Mouse (Mus musculus): Measurements from ENCODE around the gene Sez6l. TPM values are rescaled to one million over a fixed set of nuclear protein-coding genes. Genes with fewer than 3 reads are reported as not detected.

Gene Sez6l
- 0.37 TPM for polyA plus RNA-seq (2014; fragmentation: Illumina TruSeq; extraction: RNeasy Lipid Tissue Mini Kit (QIAGEN cat#74804); ENCODE audit: low replicate concordance)

GRCm38 (mm10) chr5:112576993-112577670, at the start of gene Sez6l:
Gene Sez6l, minus strand, starts transcription at chr5:112577185.

GRCm38 (mm10) chr5:112448747-112449440, 128.1 kb downstream of the Sez6l start, which contains the start of gene Gm6588:
Gene Gm6588, plus strand, starts transcription at chr5:112449426.

GRCm38 (mm10) chr5:112394779-112395443, 182.1 kb downstream of the Sez6l start, which contains the start of gene Asphd2:
Gene Asphd2, minus strand, starts transcription at chr5:112394866.

Other genes with a start within 250 kb of the Sez6l start
- 0.59 TPM for gene Srrd, start 234.1 kb downstream of the Sez6l start, polyA plus RNA-seq (2014; fragmentation: Illumina TruSeq; extraction: RNeasy Lipid Tissue Mini Kit (QIAGEN cat#74804); ENCODE audit: low replicate concordance)
- 17.8 TPM for gene Hps4, start 234.1 kb downstream of the Sez6l start, polyA plus RNA-seq (2014; fragmentation: Illumina TruSeq; extraction: RNeasy Lipid Tissue Mini Kit (QIAGEN cat#74804); ENCODE audit: low replicate concordance)
- gene Gm6583, start 221.2 kb downstream of the Sez6l start, polyA plus RNA-seq (2014; fragmentation: Illumina TruSeq; extraction: RNeasy Lipid Tissue Mini Kit (QIAGEN cat#74804); ENCODE audit: low replicate concordance), result not detected
- gene Asphd2, start 182.3 kb downstream of the Sez6l start, polyA plus RNA-seq (2014; fragmentation: Illumina TruSeq; extraction: RNeasy Lipid Tissue Mini Kit (QIAGEN cat#74804); ENCODE audit: low replicate concordance), result not detected
- gene Gm6588, start 127.8 kb downstream of the Sez6l start, polyA plus RNA-seq (2014; fragmentation: Illumina TruSeq; extraction: RNeasy Lipid Tissue Mini Kit (QIAGEN cat#74804); ENCODE audit: low replicate concordance), result not detected